Mouse (Mus musculus): ENCODE results near the gene Mpzl2.
"Not testable (repeated sequence)": the region's sequence is repeated elsewhere in the genome, so short reads cannot be mapped to it uniquely, and the experiment has no call there.

The Mpzl2 gene

DNA sequence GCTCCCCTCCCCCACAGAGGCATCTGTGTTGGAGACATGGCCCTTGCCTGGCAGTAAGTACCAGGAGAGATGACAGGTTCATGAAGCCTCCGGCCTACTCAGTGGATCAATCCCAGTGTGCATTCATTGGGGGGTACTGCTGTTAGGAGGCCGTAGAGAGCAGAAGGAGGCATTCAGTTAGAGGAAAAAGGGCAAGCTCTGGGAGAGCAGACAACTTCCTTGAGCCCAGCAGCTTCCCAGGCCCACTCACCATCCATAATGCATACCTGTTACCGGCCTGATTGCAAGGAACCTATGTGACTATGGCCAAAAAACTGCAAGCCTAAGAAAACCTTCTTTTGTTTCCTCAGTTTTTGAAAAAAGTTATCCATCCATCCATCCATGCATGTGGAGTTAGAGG, 5.1 kb upstream of the Mpzl2 start:
- no peak for DNase-seq (ENCODE audit: low spot score in 2 of 2)

DNA sequence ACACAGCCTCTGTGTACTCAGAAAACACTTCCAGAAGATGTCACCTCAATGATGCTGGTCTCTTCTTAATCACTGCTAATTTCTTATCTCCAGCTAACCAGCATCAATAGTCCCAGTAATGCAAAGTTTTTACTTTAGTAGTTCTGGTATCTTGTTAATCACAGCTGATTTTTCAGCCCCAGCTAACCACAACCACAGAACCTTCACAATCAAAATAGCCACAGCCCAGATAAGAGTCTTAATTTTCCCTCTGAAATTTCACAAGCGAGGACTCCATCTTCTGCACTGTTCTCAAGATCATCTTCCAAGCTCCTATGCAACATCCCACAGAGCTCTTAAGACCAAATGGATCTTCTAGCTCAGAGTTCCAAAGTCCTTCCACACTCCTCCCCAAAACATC, 1.8 kb upstream of the Mpzl2 start:
- DNase-seq (ENCODE audit: low spot score in 2 of 2): not testable (repeated sequence)

DNA sequence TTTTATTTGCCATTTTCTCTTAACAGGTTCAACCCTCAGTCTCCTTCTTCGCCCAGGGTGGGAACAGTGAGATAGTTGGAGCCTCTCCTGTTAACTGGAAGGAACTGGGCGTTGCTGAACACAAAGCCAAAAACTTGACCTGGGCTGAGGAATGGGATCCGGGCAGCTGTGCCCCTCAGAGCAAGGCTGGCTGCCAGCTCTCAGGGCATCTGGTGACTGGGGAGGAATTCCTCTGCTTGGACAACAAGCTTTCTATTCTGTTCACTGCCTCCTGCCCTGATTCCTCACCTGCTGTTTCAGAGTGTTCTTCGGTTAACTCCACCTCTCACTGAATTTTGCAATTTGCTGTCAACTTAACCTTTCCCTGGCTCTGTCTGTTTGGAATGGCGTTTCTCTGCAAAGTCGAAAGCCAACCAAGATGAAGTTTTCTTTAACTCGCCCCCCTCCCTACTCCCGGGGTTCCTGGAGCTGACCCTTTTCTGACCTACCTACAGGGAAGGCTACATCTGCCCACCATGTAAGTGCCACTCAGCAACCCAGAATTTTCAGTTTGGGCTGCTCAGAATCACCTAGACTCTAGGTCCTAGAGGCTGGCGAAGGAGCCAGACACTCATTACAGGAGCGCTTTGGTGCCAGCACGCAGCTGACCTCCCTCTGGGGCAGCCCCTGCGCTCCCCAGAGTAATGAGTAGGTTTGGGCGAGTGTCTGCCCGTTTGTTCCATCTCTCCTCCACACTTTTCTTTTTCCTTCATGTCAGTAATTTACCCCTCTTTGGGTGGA, 657 bp downstream of the Mpzl2 start:
- no peak for DNase-seq (ENCODE audit: low spot score in 2 of 2)

DNA sequence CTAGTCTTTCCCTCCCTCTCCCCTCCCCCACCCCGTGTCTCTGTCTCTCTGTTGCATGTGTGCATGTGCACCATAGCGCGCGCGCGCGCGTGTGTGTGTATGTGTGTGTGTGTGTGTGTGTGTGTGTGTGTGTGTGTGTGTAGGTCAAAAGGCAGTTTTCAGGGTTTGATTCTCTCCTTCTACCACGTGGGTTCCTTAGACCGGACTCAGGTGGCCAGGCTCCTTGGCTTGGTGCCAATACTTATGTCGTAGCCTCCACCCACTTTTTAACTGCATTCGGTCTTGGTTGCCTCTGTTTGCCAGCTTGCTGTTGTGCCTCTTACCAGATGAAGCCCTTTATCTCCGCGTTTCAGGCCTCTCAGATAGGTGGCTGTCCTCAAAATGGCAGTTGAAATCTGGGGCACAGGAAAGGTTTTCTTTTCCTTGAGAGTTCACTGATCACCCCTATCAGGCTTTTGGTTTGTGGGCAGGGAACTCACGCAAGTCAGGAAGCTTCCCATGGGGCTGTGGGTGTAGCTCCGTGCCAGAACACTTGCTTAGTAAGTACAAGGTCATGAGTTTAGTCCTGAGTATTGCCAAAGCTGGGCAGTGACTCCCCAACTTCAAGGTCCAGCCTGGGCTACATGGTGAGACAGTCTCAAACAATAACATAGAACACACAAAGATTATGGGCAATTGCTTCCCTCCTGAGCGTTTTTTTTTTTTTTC, 1.7 kb downstream of the Mpzl2 start:
- DNase-seq (ENCODE audit: low spot score in 2 of 2): no peak

DNA sequence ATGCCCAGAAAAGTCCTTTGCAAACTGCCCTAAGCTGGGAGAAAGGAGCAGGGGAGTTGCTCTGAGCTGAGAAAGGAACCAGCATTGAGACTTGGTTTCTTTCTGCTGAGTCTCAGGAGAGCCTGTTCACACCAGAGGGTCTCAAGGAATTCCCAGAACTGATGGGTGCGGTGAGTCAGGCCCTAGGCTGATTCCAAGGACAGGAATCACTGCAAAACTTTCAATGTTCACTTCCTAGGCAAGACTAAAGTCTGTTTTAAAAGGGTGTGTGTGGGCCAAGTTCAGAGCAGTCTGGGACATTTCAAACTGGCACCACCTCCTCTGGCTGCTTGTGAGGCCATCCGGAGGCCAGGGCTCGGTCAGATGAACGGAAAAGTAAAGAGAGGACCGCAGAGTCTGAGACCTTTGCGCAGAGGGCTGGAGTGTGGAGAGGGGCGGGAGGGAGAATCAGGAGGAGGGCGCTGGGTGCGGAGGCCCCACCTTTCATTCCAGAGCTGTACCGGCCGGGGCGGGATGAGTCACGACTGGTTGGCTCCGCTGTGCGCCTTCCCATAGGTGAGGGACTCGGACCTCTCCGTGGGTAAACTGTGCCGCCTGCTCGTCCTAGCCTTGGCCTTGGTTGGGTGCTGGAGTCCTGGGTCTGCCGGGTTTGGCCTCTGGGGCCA, 2.6 kb downstream of the Mpzl2 start:
- no peak for DNase-seq (ENCODE audit: low spot score in 2 of 2)

DNA sequence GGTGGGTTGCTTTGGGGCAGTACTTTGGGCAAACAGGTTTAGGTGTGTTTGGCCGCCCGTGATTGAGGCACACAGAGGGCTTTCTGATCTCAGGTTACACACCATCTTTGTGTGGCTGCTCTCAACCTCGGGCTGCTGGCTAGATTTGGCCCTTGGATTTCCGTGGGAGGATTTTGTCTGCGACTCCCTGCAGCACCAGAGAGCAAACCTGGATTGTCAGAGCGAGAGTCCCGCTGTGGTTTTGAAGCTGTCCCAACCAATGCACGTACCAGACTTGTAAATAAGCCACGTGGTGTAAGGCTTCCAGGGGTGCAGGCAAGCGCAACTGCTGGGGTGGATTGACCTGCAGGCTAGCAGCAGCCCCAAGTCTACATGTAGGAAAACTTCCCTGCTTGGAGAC, 3.3 kb downstream of the Mpzl2 start:
- no peak for DNase-seq (ENCODE audit: low spot score in 2 of 2)

DNA sequence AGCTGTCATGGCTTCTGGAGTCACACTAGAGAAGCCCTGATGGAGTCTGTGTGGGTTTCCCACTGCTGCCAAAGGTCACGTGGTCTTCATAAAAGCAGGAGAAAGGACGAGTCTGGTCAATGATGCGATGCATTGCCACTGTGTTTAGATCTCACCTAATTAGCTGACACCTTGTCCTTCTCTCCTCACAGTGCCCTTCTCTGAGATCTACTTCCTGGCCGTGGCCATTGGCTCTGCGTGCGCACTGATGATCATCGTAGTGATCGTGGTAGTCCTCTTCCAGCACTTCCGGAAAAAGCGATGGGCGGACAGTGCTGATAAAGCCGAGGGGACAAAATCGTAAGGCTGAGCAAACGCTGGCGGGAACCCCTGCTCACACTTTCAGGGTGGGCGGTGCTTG, 7.4 kb downstream of the Mpzl2 start:
- no peak for DNase-seq (ENCODE audit: low spot score in 2 of 2)

DNA sequence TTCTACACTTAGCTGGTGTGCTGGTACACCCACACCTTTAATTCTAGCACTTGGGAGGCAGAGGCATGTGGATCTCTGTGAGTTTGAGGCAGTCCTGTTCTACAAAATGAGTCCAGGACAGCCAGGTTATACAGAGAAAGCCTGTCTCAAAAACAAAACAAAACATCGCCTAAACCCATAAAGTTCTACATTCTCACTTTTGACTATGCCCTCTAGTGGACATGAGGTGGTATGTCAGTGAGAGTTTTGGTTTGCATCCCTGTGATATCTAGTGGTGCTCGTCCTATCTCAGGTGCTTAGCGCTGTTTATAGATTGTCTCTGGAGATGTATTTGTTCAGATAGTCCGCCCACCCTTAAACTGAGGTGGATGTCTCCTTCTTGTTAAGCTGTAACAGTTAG, 8.9 kb downstream of the Mpzl2 start:
- DNase-seq (ENCODE audit: low spot score in 2 of 2): no peak

DNA sequence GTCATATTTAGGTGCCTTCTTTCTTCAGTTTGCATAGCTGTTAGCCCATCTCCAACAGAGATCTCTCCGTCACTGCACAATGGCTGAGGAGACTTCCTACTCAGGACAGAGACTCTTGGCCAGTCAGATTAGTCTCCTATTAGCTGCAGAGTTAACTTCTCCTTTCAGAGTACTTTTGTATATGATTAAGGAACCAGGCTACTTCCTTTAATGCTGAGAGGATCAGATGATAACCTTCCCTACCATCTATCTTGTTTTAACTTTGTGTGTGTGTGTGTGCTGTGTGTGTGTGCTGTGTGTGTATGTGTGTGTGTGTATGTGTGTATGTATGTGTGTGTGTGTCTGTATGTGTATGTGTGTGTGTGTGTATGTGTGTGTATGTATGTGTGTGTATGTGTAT, 10.1 kb downstream of the Mpzl2 start:
- no peak for DNase-seq (ENCODE audit: low spot score in 2 of 2)

DNA sequence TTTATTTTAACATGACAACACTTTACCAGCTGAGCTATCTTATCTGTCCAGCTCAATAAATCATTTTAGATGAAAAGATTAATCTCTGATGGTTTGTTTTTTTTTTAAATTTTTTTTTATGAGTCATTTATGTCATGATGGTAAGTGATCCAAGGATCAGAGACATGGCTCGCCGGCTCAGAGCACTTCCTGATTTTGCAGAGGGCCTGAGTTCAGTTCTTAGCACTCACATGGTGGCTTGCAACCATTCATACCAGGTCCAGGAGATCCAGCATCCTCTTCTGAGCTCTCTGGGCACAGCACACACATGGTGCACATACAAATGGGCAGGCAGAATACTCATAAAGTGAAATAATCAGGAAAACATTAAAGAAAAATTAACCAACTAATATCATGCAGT, 10.7 kb downstream of the Mpzl2 start:
- no peak for DNase-seq (ENCODE audit: low spot score in 2 of 2)

DNA sequence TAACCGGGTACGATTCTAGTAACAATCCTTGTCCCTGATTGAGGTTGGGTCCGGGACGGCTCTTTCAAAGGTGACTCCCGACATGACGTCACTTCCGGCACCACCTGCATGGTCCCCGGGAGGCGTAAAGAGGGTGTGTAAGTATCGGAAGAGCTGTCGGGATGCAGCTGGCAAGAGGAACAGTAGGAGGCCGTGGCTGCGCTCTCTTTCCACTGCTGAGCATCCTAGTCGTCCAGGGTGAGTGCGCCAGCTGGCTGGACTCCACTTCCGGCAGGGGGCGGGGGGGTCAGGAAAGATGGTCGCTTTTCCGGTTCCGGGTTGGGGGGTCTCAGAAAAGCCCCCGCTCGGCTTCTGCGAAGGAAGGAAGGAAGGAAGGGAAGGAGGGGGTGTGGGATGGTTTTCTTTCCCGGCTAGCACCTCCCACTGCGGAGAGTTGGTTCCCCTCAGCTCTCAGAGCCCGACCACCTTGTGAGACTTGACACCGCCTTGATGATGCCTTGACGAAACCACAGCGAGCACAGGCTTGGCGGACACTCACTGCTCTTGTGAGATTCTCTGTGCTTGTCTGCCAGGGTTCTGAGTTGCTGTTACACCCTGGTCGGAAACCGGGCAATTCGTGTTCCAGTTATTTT, 15.6 kb downstream of the Mpzl2 start, which contains the start of gene Mpzl3:
TSS of gene Mpzl3 (plus strand) at position 105 of the 632 bp plus-strand sequence.
- DNase-seq (ENCODE audit: low spot score in 2 of 2): peak; percentile 92 to 93

DNA sequence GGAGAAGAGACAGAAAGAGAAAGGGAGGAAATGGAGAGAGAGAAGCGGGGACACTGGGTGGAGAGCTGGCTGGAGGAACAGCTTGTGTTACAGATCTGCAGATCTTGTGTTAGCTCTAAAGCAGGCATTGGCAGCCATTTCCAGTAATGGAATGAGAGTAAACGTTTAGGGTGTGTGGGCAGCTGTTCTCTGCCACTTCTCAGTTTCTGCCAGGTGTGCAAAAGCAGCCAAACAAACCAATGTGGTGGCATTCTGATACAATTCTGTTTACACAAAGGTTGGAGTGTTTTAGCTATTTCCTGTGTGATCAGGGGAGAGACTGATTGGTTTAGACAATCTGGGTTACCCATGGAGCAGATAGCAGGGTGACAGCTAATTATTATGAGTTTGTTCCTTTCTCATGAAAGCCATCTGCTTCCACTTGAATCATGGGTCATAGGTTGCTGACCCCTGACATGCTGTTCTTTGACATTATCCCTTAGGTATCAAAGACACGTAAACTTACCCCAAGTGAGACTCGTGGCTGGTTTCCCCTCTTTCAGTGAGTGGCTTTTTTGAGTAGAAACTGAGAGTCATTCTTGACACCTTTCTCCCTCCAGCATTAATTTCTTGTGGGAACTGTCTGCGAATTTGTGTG, 18.8 kb downstream of the Mpzl2 start:
- DNase-seq (ENCODE audit: low spot score in 2 of 2): no peak

DNA sequence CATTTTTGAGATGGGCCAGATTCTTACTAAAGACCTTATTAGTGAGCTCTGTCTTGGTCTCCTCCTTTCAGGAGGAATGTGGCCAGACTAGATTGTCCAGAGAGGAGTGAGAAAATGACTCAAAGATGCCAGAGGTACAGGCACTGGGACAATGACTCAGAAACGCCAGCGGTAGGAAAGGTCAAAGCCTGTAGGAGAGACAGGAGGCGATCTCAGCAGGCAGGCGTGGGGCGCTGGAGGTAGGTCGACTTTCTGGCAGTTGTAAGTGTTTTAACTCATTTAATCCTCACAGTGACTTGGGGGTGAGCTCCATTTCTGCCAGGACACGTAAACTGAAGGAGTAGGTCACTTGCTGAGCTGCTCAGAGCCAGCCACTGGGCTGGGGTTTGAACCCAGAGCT, 20.6 kb downstream of the Mpzl2 start:
- DNase-seq (ENCODE audit: low spot score in 2 of 2): no peak

DNA sequence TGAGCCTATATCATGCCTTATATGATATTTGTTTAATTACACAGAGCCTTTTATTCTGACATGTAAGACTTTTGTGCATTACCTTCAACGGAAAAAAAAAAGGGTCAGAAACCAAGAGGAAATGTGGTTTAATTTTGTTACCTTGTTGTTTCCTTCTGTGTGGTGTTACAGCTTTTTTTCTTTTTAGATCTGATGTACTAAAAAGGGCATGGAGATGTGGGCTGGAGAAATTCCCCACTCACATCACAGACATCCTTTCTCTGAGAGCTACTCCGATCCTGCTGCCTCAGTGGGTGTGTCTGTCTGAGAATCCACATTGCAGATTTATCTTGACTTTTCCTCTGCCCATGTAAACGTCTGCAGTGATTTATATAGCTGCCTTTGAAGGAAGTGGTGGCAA, 23.1 kb downstream of the Mpzl2 start:
- DNase-seq (ENCODE audit: low spot score in 2 of 2): no peak

DNA sequence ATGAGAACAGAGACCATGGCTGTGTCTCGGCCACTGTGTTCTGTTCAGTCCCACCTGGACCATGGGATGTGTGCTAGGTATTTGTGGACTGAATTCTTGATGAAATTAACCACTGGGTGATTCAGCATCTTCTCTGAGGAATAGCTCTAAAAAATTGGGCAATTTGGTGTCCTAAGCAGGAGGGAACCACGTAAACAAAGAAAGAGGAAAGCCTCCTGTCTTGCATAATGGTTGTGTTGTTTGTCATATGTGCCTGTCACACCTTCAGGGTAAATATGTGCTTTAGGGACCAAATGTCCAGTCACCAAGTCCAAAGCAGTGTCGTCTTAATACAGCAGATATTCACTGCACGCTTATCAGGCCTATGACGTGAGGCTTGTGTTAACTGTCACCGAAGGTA, 24.8 kb downstream of the Mpzl2 start:
- DNase-seq (ENCODE audit: low spot score in 2 of 2): no peak

DNA sequence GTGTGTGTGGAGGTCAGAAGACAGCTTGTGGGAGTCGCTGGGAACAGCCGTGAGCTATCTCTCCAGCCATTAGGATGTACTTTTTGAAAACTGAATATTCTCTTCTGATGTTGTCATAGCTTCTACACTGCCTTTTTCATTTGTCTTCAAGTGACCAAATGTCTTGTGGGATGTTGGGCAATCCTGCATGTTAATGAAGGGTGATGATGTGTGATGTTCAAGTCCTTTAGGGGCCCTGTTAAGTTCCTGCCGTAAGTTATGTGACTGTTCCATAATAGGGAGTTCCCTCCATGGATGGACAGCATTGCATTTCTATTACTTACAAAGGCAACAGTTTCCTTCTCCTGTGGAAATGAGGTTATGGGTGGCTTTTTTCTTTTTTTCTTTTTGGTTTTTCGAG, 27.1 kb downstream of the Mpzl2 start:
- DNase-seq (ENCODE audit: low spot score in 2 of 2): no peak

DNA sequence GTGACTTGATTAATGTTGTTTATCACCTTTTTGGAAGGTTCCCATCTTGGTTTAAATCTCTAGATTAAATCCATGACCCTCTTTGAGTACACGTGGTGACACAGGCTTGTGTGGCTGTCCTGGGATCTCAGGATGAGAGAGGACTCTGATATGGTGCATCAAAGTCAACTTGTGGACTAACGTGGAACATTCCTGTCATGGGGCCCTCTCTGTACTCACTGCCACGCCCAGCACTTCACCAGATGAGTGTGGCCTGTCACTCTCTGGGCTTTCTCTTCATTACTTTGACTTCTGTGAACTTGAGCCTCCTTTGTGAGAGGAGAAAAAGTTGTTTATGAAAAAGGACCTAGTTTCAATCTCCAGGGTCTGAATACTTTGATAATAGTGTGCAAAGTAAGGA, 32.2 kb downstream of the Mpzl2 start:
- no peak for DNase-seq (ENCODE audit: low spot score in 2 of 2)

DNA sequence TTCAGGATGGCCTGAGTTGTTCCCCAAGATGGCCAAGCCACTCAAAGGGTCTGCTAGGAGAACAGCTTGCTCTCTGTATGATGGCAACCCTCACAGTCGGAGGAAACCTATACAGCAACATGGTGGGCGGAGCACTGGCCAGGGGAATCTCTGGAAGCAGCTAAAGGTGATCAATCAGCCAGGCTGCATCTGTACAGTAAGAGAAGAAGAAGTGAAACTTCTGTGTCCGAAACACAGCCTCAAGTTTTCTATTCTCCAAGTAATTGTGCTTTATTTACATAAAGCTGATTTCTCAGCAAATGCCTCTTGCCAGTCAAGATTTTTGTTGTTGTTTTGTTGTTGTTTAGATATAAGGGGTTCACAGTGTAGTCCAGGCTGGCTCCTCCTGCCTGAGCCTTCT, 38.3 kb downstream of the Mpzl2 start:
- no peak for DNase-seq (ENCODE audit: low spot score in 2 of 2)

DNA sequence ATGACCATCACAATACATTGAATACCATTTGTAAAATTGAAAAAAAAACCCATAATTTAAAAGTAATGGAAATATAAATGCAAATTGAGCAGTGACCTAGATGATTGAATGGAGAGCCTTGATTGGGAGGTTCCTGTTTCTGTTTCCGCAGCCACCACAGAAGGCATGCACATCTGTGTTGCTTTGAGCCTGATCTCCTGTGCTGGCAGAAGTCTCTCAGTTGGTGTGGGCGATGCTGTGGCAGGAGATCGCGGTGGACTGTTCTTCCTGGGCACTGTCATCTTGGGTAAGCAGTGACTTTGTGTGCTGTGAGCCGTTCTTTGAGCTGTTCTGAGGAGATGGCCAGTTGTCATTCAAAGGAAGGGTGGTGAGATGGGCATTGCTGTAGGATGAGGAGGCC, 39.4 kb downstream of the Mpzl2 start, which contains the start of gene Jaml:
TSS of gene Jaml (plus strand) at position 173 of the 400 bp plus-strand sequence.
- no peak for DNase-seq (ENCODE audit: low spot score in 2 of 2)

DNA sequence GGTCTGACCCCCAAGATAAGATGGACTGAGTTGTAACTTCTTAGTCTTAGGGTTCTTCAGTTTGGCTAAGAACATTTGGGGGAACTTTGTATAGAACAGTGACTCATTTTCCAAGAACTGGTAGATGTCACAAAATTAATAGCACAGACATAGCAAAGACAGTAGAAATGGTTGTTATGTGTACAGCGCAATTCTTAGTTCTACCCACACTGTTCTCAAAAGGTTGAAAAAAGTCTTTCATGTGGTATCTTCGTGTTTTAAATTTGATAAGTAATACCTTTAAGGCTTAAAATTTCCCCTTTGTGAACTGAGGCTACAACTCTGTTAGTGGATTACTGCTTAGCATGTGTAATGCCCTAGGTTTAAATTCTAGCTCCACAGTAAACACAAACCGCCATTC, 43.5 kb downstream of the Mpzl2 start:
- no peak for DNase-seq (ENCODE audit: low spot score in 2 of 2)

DNA sequence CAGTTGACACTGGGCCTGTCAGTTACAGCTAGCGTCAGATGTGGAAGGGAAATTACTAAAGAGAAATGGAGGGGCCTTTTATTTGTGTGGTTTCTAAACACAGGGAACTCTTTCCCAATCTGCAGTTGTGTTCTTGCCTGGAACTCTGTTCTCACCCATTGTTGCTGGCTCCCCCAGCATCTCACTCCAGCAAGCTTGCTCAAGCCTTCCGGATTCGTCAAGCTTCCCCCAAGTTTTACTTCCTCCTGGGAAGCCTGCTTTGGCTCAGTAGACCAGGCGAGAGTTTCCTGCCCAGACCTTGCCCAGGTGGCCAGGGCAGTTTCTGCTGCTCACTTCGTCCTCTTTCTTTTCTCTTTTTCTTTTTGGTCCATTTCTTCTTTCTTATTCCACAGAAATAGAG, 45.0 kb downstream of the Mpzl2 start:
- DNase-seq (ENCODE audit: low spot score in 2 of 2): no peak

Data from right cerebral cortex, postnatal 10 days (tissue).